Mouse (Mus musculus): Measurements from ENCODE around the gene Ppp4r3a. TPM values are rescaled to one million over a fixed set of nuclear protein-coding genes. Genes with fewer than 3 reads are reported as not detected.
A peak's percentile ranks its signal among the peaks of the same experiment; 100 is the strongest.
"Not testable (repeated sequence)": the region's sequence is repeated elsewhere in the genome, so short reads cannot be mapped to it uniquely, and the experiment has no call there.

Ppp4r3a gene
- total RNA-seq, 2 experiments from 2014 or later = 38.8 to 45.4 TPM

DNA sequence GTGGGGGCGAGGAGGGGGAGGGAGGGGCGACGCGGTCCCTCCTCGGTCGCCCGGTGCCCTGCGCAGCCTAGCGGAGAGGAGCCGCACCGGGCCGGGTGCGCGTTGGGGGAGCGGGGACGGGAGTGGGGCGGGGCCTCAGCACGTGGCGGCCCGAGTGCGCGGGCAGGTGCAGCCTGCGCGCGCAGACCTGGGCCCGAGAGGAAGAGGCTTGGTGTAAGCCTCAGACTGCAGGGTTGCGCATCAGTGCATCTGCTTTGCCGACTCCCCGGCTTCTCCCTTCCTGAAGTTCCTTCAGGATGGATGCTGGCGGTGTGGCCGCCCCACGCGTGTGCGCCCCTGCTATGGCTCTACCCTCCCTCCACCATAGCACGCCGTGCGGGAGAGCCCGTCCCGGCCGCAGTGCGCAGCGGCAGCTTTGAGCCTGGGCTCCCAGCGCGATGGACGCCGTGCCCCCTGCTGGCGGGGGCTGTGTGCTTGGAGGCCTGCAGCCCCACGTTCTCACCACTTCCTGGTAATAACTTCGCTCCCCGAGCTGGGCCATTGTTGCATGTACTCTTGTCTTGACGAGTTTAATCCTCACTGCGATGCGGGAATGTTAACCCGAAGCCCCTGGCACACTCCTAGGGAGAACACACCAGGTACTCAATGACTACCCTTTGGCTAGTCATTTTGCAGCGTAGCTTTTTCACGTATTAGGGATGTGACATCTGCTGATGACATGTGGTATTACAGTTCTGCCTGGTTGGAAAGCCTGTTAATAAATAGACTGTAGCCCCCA lies 54.4 kb downstream of the Ppp4r3a start, which contains the start of gene Ccdc88c:
Gene Ccdc88c (minus strand): TSS at position 103 of the 778 bp plus-strand sequence.
- DNase-seq (ENCODE audit: low spot score in 2 of 2) = peak; percentile 82 to 87

DNA sequence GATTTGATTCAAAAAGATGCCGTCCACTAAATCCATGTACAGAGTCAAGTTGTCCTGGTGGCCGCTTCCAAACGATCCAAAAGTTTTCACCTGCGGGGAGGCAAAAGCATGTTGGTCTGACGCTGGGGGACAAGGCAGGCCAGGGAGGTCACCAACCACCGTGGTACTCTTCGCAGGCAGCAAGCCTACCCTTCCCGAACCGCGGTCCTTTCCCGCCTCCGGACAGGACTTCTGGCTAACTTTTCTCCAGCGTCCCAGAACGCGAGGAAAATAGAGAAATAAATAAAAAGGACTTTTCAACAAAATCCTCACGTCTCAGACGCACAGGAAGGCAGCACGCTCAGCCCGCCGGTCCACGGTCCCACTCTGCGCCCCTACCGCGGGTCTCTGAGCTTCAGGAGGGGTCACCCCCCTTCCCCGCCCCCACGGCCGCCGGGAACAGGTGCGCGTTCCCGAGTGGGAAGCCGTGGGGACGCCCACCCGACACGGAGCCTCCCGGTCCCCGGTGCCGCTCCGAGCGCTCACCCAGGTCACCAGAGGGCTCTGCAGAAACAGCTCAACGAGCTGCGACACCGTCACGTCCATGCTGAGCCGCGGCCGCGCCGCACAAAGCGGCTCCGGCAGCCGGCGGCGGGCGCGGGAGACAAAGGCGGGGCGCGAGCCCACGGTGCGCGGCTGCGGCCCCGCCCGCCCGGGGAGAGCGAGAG lies 55.1 kb downstream of the Ppp4r3a start:
- DNase-seq (ENCODE audit: low spot score in 2 of 2) = no peak

DNA sequence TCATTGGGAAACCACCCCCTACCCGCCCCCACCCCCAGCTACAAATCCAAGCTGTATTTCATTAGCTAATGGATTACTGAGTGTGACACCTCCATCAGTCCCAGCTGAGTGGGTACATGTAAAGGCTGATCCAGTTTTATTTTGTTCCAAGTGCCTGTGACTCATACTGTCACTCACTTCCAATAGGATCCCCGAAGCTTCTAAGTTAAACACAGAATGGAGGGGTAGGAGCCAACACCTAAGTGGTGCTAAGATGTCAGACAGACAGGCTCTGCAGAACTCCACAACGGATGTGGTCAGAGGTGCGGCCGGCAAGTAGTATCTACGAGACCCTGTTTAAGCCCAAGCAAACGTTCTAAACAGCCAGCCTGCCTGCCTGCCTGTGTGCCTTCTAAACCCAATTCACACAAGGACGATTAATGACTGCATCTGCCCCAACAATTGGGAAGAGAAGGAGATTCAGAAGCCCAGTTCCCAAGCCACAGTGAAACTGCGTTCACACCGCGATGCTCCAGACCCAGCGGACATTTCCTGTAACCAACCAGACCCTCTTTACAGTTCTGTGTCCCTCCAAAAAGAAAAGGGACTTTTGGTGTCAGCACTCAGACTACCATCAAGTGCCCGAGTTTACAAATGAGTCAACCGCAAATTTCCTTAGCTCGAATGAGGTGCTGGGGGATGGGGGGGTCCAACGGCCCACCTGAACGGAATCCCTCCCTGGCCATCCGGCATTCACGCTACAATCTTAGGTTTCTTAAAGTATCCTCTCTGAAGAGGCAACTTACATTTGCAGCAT lies 55.9 kb downstream of the Ppp4r3a start:
- DNase-seq (ENCODE audit: low spot score in 2 of 2) = peak in 1 of 2 experiments; percentile 38

DNA sequence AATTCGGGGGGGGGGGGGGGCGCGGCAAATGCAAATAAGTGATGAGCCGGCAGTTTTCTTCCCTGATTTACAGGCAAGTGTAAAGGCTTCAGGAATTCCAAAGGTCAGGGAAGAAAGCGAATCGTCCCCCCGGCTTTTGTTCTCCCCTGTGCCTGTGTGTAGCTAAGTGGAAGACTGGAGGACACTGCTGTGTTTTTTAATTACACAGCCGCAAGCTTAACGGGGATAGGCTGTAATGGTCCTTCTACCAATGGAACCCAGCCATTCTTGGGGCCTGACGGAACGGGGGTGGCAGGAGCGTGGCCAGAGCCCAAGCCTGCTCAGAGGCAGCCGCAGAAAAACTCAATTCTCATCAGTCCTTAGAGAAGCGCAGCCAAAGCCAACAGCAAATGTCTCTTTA lies 56.6 kb downstream of the Ppp4r3a start:
- peak; percentile 52 to 61 for DNase-seq (ENCODE audit: low spot score in 2 of 2)

DNA sequence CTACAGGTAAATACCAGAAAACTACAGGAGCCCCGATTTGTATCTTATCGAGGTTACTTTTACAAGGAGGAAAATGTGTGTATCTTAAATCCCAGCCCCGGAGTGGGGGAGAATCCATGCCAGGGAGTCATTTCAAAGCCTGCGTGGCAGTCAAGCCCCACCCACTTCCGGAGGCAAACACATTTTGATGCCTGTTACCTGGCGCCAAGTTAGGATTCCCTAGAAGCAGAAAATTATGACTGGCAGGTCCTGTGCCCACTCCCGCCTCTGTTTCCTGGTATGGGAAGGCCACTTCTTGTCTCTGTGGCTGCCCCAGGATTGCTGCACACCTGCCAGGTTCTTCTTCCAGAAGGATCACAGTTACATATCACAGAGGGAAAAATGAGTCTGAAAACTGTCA lies 57.0 kb downstream of the Ppp4r3a start:
- peak in 1 of 2 experiments; percentile 24 for DNase-seq (ENCODE audit: low spot score in 2 of 2)

DNA sequence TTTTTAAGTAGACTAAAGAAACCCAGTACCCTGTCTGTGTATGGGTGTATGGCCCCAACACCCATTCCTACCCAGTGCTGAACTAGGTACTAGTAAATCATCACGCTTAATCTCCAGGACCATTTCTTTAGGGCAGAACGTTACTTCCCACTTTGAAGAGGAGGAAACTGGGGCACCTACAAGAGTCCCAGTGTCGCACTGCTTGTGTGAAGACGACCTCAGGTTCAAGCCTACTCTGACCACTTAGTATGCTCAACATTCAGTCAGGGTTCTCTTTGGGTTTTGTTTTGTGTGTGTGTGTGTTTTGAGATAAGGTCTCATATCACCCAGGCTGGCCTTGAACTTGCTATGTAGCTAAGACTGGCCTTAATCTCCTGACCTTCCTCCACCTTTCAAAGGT lies 57.5 kb downstream of the Ppp4r3a start:
- DNase-seq (ENCODE audit: low spot score in 2 of 2) = peak in 1 of 2 experiments; percentile 7

DNA sequence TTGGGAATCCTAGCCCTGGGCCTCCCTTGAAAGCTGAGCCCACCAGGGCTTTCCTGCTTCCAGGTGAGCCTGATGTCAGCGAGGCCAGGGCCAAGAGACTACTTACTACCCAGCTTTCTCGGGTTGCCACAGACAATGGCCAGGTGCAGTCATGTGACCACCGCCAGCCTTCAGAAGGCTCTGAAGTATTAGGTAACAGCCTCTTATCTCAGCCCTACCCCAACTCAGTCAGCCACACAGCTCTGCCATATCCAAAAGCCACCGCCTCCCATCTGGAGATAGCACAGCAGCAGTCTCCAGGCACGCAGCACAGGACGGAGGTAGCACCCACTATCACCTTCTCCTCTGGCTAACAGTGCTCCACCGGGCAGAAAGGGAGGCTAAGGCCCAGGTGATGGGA lies 58.1 kb downstream of the Ppp4r3a start:
- DNase-seq (ENCODE audit: low spot score in 2 of 2) = peak; percentile 13 to 18

DNA sequence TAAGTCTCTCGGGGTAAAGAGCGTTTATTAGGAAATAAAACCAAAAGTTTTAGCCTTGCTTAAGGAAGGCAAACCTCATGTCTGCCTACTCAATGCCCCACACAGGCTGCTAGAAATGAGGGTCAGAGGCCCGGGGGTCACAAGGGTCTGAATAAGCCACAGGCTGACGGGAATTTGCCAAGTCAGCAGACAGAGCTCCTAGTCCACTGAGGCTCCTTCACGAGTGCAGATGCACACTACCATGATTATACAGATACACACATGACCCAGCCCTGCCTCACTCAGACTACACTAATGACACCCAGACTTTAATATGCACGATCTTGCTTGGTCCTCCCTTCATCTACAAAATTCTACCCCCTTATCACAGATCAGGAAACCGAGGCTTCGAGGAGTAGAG lies 58.7 kb downstream of the Ppp4r3a start:
- peak; percentile 3 to 19 for DNase-seq (ENCODE audit: low spot score in 2 of 2)

DNA sequence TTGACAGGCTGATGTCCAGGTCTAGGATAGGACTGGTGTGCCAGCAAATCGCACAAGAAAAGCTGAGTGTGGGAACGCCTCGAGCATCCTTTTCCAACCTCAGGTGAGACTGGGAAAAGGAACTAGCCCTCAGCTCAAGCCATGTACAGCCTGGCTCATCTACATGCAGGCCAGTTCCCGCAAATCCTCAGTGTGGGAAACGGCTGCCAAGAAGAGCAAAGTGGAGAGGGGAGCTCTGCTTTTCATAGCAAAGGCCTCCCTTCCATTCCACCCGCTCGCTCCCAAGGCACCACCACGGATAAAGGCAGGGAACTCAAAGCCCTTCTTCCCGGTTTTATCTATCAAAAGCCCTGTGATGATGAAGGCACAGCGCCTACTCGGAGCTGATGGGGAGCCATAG lies 60.4 kb downstream of the Ppp4r3a start:
- DNase-seq (ENCODE audit: low spot score in 2 of 2) = peak in 1 of 2 experiments; percentile 33

DNA sequence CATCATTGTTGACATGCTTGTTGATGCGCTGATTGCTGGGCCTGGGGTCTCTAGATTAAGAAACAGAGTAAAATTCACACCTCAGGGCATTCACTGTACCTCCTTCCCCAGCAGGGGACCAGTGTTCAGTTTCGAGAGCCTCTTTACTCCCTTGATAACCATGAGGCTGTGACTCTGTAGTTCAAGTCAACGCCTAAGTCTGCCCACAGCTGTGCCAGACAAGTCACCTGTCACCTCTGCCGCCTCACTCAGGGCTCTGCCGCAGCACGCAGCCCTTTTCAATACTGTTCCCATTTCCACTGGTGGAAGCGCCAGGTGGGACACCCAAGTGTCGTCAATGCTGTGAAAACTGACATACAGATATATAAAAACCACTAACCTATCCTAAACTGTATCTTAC lies 61.1 kb downstream of the Ppp4r3a start:
- DNase-seq (ENCODE audit: low spot score in 2 of 2) = no peak

DNA sequence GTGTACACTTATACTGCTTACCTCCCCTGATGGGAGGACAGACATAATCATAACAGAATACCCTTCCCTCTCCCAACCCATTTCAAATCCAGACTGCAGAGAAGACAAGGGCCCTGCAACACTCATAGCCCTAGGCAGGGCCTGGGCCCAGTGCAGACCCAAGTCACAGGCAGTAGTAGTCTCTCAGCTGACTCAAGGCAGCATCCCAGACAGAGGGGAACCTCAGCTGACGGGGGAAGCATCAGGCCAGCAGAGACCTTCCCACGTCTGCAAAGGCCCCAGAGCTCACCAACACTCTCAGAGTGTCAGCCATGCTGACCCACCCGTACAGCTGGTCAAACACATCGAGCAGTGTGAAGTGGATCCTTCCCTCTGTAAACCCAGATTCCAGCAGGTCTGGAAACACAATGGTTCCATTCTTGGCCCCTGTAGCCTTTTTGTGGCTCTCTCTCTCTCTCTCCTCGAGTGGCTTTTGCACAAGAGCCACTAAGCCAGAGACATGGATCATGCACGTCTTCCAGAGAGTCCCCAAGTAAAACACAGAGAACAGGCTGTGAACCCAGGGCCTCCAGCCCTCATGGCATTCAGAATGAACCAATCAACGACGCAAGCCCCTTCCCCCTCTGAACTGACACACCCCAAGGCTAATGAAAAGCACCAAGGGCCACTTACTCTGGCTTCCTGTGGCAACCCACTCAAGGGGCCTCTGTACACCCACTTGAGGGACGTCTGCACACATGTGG lies 61.8 kb downstream of the Ppp4r3a start:
- no peak for DNase-seq (ENCODE audit: low spot score in 2 of 2)

DNA sequence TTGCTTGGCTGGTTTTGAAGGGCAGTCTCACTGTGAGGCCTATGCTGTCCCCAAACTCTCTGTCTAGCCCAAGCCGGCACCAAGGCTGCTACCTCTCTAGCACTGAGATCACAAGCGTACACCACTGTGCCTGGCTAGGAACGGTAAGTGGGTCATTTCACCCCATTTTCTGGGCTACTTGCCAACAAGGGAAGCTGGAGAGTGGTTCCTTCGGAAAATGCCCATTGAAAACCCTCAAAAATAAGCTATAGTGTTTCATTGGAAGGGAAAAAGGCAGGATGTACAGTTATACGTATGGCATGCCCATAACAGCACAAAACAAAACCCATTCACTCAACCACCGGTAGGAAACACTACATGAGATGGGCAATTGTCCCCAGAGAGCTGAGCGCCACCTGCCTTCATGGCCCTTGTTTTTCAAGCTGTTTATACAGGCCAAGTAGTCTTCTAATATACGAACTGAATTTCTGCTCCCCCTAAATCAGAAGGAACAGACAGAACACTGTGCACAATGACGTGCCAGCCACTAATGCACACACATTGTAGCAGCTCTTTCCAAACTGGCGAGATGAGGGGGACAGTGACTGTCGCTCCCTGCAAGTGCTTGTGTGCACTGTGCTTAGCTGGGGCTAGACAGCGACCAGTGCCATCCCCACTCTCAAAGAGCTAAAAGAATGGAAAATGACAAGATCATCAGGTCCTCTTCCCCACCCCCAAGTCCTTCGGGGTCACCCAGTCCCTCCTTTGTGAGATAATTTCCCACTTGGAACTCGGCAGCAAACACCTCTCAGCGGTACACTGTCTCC lies 63.1 kb downstream of the Ppp4r3a start:
- DNase-seq (ENCODE audit: low spot score in 2 of 2) = no peak

DNA sequence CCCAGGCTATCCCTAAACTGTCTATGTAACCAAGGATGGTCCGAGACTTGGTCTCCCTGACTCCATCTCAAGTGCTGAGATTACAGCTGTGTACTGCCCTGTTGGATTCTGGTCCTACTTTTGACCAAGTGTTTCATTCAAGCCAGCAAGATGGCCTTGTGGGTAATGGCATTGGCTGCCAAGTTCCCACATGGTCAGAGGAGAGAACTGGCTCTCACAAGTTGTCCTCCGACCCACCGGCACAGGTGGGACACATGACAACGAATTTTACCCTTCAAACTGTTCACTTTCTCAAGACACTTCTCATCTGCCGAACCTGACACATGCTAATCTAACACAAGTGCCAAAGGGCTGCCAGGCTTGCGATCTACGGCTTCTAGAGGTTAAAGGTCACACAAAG lies 64.1 kb downstream of the Ppp4r3a start:
- no peak for DNase-seq (ENCODE audit: low spot score in 2 of 2)

DNA sequence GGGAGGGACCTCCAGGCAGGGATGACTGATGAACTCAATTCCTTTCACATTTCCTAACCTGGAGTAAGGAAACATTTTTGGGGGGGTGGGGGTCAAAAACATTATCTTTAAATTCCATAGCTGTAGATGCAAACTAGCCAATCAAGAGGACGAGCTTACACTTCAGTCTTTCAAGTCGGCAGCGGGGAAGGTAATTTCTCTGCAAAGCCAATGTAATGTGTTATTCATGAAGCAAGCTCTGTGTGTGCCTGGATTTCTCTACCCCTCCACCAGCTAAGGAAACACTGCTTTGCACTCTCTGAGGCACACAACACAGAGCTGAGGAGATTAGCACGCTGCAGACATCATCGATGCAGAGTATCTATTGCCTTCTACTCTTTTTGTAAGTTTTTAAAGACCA lies 64.5 kb downstream of the Ppp4r3a start:
- no peak for DNase-seq (ENCODE audit: low spot score in 2 of 2)

DNA sequence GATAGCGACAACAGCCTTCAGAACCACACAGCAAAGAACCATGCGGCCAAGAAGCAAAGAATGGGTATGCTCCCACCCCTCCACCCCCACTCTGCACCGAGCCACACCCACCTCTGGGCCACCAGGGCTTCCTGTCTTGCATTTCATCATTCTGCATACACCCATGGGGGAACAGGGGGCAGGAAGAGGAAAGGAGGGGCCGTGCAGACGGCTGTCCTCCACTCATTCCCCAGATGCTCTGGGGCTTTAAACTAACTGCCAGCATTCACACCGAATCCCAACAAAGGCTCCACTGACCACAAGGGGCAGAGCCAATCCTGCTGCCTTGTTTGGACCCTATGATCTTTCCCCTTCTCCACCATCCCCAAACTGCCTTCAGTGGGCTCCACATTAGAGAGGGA lies 65.5 kb downstream of the Ppp4r3a start:
- DNase-seq (ENCODE audit: low spot score in 2 of 2) = no peak

DNA sequence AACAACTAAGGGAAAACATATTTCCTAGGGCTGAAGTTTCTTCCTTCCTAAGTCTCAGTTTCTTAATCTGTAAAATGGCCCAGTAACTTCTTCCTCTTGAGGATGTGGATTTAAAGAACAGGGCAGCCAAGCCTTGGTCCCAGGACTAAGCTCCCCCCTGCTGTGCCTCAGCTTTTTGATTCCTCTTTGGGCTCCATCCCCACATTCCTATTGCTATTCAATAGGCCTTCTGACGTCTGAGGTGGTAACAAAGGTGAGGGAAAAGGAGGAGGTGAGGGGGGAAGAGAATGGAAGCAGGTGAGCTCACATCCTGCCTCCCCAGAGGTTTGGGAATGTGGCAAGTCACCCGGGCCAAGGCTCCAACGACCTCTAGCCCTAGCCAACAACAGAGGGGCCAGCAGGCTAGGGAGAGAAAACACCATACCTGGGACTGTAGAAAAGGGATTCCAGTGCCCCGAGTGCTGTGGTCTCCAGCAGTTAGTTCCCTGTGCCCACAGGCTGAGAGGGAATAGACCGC lies 67.0 kb downstream of the Ppp4r3a start:
- DNase-seq (ENCODE audit: low spot score in 2 of 2) = no peak

DNA sequence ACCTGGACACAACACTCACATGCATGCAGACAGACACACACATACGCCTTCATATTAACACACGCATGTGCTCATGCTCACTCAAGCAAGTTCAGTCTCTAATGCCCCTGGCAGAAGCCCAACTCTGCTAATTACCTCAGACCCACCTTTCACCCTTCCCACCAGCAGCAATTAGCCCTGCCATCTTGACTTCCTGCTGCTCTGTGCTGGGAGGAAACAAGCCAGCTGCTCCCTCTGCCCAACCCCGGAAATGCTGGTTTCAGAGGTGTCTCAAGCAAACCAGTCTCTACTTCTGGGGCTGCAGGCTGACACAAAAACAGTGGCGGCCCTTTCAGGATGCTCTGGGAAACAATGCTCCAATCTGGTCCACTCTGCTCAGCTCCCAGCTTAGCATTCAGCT lies 67.6 kb downstream of the Ppp4r3a start:
- DNase-seq (ENCODE audit: low spot score in 2 of 2) = no peak

DNA sequence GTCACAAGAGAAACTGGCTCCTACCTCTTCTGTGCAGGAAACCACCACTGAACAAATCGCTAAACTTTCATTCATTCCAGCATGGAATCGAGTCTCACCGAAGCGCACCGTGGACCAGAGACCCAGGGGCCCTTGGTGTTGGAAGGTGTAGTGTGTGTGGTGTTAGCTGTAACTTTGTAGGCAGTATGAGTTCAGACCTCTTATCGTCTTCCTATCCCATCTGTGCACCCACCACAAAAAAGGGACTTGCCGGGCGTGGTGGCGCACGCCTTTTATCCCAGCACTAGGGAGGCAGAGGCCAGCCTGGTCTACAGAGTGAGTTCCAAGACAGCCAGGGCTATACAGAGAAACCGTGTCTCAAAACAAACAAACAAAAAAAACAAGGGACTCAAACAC lies 68.3 kb downstream of the Ppp4r3a start:
- DNase-seq (ENCODE audit: low spot score in 2 of 2) = no peak

DNA sequence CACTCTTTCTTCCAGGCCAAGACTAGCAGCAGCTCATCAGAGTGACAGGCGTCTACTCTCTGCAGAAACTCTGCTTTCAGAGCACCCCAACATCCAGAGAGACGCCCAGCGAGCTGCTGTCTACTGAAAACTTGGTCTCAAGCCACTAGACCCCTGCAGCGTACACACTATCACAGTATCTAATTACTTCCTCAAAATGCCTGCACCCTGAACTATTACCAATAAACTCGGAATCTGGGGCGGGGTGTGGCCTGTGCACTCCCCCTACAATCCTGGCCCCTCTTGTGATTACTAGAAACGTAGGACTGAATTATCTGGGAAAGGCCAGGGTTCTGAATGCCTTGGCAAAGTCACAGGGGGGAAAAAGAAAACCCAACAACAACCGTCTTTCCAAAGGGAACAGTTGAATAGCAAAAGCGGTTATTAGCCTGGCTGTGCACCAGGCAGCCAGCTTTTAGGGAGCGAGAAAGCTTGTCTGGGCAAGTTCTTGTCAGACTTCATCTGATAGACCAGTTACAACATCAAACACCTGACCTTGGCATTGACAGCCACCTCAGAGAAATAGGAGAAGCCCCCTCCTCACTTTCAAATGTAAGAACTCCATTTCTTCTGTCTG lies 68.8 kb downstream of the Ppp4r3a start:
- no peak for DNase-seq (ENCODE audit: low spot score in 2 of 2)

DNA sequence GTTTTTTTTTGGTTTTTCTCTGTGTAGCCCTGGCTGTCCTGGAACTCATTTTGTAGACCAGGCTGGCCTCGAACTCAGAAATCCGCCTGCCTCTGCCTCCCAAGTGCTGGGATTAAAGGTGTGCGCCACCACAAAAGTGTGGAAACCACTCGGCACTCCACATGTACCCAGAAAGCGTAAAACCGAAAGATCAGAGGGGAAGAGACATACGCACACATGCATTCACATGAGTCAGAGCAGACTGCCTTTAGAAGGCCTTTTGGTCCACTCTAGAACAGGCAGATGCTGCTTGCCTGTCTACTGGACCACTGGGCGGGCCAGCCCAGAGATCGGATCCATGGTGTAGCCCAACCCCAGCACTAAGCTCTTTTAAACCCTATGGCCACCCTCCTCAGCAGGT lies 69.8 kb downstream of the Ppp4r3a start:
- not testable (repeated sequence) for DNase-seq (ENCODE audit: low spot score in 2 of 2)
